Mouse (Mus musculus): ENCODE data around the gene Aplnr. TPM values are rescaled to one million over a fixed set of nuclear protein-coding genes. Genes with fewer than 3 reads are reported as not detected.

Gene Aplnr
- polyA plus RNA-seq (2015; fragmentation: Nextera tagmentation; extraction: Ambion mirVana), result 19.3 and 19.7 TPM in 2 replicates

DNA sequence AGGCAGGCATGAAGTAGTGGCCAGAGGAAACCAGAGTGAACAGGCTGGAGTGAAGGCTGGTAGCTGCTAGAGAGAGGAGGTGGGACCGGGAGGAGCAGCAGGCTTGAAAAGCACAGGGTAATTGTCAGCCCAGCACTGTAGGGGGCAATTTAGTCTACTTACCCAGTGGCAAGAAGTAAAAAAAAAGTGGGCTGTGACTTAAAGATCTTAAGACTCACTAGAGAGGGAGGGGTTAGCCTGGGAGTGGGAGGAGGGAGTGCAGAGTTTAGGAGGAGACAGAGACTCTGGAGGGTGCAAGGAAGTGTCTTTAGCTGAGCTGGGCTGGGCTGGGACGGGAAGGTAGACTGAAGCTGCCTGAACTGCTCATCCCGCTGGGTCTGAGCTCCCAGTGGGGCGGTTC, at the start of gene Aplnr:
Aplnr (plus strand) TSS at position 137 of the 400 bp plus-strand sequence.
- H3K9me3 ChIP-seq, result no peaks in the 10 kb centered on the region
- no peak within 1 kb of the TSS for H3K4me2 ChIP-seq (replicated peaks)
- no peaks in the 10 kb centered on the region for H3K4me1 ChIP-seq
- H3K27me3 ChIP-seq, result no peaks in the 10 kb centered on the region
- no peak within 1 kb of the TSS for H3K4me3 ChIP-seq
- H3K36me3 ChIP-seq, result no peaks in the 10 kb centered on the region
- H3K9ac ChIP-seq (replicated peaks), result no peak within 1 kb of the TSS
- ATAC-seq (replicated peaks), result no peak
- no peak within 1 kb of the TSS for H3K27ac ChIP-seq (replicated peaks)
- WGBS, result 3% methylated on average over 4 of the region's 4 CpGs

- Histone ChIP-seq H3K27ac (replicated peaks) (no peak overlapping the region), H3K27me3 (no peaks in the 10 kb centered on the region), H3K4me2 (replicated peaks) (no peak overlapping the region), H3K4me3 (no peak overlapping the region), H3K36me3 (no peaks in the 10 kb centered on the region), H3K4me1 (peaks cover 5% of the 10 kb centered on the region; the same call in 1 of the 2 replicates), H3K9ac (replicated peaks) (no peak overlapping the region), H3K9me3 (no peaks in the 10 kb centered on the region)
- ATAC-seq (replicated peaks), result peak; percentile 92
- WGBS, result 33% methylated on average over 11 of the region's 11 CpGs
These were observed 47.0 kb upstream of the Aplnr start for GRCm38 (mm10) chr2:85088716-85089646.

GRCm38 (mm10) chr2:85091325-85091724, 44.7 kb upstream of the Aplnr start:
- 92% methylated on average over 4 of the region's 4 CpGs for WGBS
- no peak overlapping the region for H3K4me2 ChIP-seq (replicated peaks)
- H3K9me3 ChIP-seq, result no peaks in the 10 kb centered on the region
- no peaks in the 10 kb centered on the region for H3K27me3 ChIP-seq
- ATAC-seq (replicated peaks), result no peak
- H3K27ac ChIP-seq (replicated peaks), result no peak overlapping the region
- H3K4me3 ChIP-seq, result no peak overlapping the region
- peaks cover 5% of the 10 kb centered on the region; the same call in 1 of the 2 replicates for H3K4me1 ChIP-seq
- no peak overlapping the region for H3K9ac ChIP-seq (replicated peaks)
- H3K36me3 ChIP-seq, result no peaks in the 10 kb centered on the region

DNA sequence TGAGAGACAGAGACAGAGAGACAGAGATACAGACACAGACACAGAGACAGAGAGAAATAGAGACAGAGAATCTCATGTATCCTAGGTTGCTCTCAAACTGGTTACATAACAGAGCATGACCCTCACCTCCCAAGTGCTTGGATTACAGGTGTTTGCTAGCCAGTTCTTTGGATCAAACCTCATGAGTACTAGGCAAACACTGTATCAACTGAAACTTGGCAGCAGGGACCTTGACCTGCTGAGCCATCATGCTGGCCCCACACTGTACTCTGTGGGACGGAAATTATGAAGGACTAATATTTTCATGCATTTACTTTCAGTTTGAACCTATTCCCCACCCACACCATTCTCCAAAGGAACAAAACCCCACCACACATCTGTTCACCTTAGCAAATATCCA, 42.6 kb upstream of the Aplnr start:
- Histone ChIP-seq H3K4me1 (peaks cover 5% of the 10 kb centered on the region; the same call in 1 of the 2 replicates), H3K27me3 (no peaks in the 10 kb centered on the region), H3K4me2 (replicated peaks) (no peak overlapping the region), H3K4me3 (no peak overlapping the region), H3K36me3 (no peaks in the 10 kb centered on the region), H3K9me3 (no peaks in the 10 kb centered on the region), H3K27ac (replicated peaks) (no peak overlapping the region), H3K9ac (replicated peaks) (no peak overlapping the region)
- no peak for ATAC-seq (replicated peaks)
- whole genome bisulfite sequencing, result 97% methylated on average over 1 of the region's 1 CpGs

DNA sequence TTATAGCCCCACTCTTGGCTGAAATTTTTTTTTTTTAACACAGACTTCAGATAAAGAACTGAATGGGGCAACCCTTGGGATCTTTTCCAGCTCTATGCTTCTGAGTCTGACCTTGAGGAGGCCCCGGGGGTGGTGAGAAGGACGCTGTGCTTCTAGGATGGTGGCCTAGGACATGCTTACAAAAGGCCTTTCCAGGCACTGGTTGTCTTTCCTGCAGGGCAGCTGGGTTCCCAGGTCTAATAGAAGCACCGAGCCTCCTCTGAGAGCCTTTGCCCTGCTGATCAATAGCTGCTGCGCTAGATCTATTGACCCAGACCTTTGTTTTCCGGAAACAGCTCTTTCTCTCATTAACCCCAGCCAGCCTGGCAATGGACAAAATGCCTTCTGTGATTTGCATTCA, 40.1 kb upstream of the Aplnr start:
- no peak for ATAC-seq (replicated peaks)
- no peaks in the 10 kb centered on the region for H3K36me3 ChIP-seq
- H3K4me1 ChIP-seq, result no peaks in the 10 kb centered on the region
- H3K4me2 ChIP-seq (replicated peaks), result no peak overlapping the region
- no peak overlapping the region for H3K9ac ChIP-seq (replicated peaks)
- H3K9me3 ChIP-seq, result no peaks in the 10 kb centered on the region
- H3K4me3 ChIP-seq, result no peak overlapping the region
- no peaks in the 10 kb centered on the region for H3K27me3 ChIP-seq
- 19% methylated on average over 5 of the region's 5 CpGs for WGBS
- no peak overlapping the region for H3K27ac ChIP-seq (replicated peaks)

GRCm38 (mm10) chr2:85098014-85098413, 38.0 kb upstream of the Aplnr start:
- ATAC-seq (replicated peaks), result no peak
- no peak overlapping the region for H3K9ac ChIP-seq (replicated peaks)
- H3K27ac ChIP-seq (replicated peaks), result no peak overlapping the region
- H3K36me3 ChIP-seq, result no peaks in the 10 kb centered on the region
- no peak overlapping the region for H3K4me3 ChIP-seq
- H3K9me3 ChIP-seq, result no peaks in the 10 kb centered on the region
- H3K27me3 ChIP-seq, result no peaks in the 10 kb centered on the region
- 82% methylated on average over 2 of the region's 2 CpGs for WGBS
- H3K4me1 ChIP-seq, result no peaks in the 10 kb centered on the region
- no peak overlapping the region for H3K4me2 ChIP-seq (replicated peaks)

DNA sequence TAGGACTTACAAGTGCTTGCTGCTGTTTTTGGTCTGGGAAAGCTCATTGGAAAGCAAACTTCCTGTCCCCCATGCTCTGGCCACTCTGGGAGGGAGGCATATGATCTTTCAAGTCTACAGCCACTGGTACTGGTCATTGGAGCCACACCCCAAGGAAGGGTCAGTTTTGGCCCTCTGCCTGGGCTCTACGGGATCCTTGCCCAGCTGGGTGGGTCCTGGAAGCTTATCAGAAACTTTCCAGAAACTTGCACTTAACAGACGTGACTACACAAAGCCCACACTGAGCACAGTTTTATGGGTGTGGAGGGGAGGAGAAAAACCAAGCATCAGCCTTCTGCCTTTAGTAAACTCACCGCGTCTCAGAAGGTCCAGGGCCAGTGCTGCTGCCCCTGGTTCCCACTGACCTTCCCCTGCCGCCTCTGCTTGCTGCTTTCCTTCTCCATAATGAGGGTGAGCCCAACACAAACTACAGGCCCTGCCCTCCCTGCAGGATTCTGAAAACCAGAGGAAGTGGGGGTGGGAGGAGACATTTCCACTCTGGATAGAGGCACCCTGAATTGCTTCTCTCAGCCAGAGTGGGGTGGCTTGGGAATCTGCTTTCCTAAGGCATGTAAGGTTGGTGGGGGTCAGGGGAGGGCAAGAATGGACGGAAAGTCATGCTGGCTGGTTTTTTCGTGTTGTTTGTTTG, 37.1 kb upstream of the Aplnr start:
- Histone ChIP-seq H3K4me3 (no peak overlapping the region), H3K27ac (replicated peaks) (no peak overlapping the region), H3K4me1 (no peaks in the 10 kb centered on the region), H3K9ac (replicated peaks) (no peak overlapping the region), H3K27me3 (no peaks in the 10 kb centered on the region), H3K36me3 (no peaks in the 10 kb centered on the region), H3K4me2 (replicated peaks) (no peak overlapping the region), H3K9me3 (no peaks in the 10 kb centered on the region)
- no peak for ATAC-seq (replicated peaks)
- 86% methylated on average over 7 of the region's 7 CpGs for WGBS

DNA sequence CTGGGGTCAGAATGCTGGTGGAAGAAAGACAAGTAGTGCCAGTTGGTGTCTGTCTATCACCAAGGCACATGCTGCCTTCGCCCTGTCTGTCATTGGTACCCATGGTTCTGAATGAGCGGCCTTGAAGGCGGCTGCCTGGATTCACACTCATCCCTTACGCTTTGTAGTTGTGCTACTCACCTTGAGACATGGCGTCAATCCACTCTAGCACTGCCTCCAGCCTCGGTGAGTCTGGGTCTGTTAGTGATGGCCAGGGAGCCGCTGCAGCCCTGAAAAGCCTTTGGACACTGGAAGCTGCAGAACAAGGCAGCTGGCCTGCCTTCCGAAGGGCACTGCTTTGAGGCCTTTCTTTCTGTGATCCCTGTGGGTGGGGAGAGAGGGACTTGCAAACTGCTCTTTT, 32.8 kb upstream of the Aplnr start:
- no peak overlapping the region for H3K9ac ChIP-seq (replicated peaks)
- no peaks in the 10 kb centered on the region for H3K9me3 ChIP-seq
- no peaks in the 10 kb centered on the region for H3K27me3 ChIP-seq
- no peaks in the 10 kb centered on the region for H3K36me3 ChIP-seq
- 77% methylated on average over 8 of the region's 8 CpGs for WGBS
- H3K4me3 ChIP-seq, result no peak overlapping the region
- no peak overlapping the region; the same call in 1 of the 2 replicates for H3K27ac ChIP-seq (replicated peaks)
- H3K4me1 ChIP-seq, result no peaks in the 10 kb centered on the region
- no peak for ATAC-seq (replicated peaks)
- no peak overlapping the region for H3K4me2 ChIP-seq (replicated peaks)

DNA sequence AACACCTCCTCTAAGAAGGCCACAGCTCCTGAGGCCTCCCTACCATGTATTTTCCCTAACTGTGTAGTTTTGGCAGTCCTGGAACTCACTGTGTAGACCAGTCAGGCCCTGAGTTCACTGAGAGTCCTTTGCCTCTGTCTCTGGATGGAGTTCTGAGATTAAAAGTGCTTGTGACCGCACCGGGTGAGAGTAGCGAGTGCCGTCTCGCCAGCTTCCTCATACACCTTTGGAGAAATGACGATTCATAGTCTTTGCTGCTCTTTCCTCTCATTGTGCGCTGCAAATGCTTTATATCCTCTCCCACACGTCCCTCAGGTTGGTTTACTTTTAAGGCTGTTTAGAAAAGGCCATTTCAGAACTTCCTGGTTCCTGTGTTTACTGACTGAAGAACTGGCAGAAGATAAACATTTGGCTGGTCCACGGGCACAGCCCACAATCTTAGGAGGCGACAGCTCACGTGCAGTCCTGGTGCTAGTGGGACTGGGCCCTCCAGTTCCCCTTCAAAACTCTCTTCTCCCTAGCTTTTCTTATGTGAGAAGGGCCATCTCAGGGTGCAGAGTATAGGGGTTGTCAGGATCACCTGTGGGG, 30.5 kb upstream of the Aplnr start:
- no peak overlapping the region for H3K4me2 ChIP-seq (replicated peaks)
- ATAC-seq (replicated peaks), result no peak
- H3K4me3 ChIP-seq, result no peak overlapping the region
- no peak overlapping the region for H3K27ac ChIP-seq (replicated peaks)
- no peak overlapping the region for H3K9ac ChIP-seq (replicated peaks)
- H3K9me3 ChIP-seq, result no peaks in the 10 kb centered on the region
- no peaks in the 10 kb centered on the region for H3K4me1 ChIP-seq
- no peaks in the 10 kb centered on the region for H3K36me3 ChIP-seq
- H3K27me3 ChIP-seq, result no peaks in the 10 kb centered on the region
- WGBS, result 88% methylated on average over 11 of the region's 11 CpGs

DNA sequence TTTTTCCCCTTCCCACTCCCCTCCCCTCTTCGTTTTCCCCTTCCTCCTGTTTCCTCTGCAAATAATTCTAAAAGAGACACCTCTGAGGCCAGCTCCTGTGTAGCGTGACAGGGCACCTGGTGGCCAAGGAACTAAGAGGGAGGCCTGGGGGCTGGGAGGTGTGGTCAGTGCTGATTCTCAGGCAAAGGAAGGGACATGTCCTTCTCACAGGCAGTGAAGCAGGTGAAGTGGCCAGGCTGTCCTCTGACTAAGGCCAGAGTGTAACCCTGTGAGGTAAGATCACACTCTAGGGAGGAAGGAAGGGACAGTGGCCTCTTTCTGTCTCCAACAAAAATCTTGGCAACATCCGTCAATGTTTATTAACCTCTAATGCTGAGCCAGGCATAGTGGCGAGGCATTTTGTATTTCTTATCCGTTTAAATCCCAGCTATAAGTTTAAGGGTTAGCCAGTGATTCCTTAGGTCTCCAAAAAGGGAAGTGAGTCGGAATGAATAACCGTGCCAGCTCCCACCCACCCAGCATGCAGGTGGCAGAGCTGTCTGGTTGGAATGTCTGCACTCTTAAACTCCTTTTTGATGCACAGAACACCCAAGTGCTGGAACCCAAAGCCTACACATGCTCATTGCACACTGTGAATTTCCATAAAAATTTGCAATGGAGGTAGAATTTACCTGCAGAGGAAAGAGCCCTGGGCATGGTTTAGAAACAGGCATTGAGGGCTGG, 29.8 kb upstream of the Aplnr start:
- Histone ChIP-seq H3K27me3 (no peaks in the 10 kb centered on the region), H3K9me3 (no peaks in the 10 kb centered on the region), H3K4me3 (no peak overlapping the region), H3K4me2 (replicated peaks) (no peak overlapping the region), H3K9ac (replicated peaks) (no peak overlapping the region), H3K27ac (replicated peaks) (no peak overlapping the region), H3K4me1 (no peaks in the 10 kb centered on the region), H3K36me3 (no peaks in the 10 kb centered on the region)
- 71% methylated on average over 7 of the region's 7 CpGs for WGBS
- ATAC-seq (replicated peaks), result no peak

GRCm38 (mm10) chr2:85106941-85107340, 29.1 kb upstream of the Aplnr start:
- no peaks in the 10 kb centered on the region for H3K9me3 ChIP-seq
- H3K4me2 ChIP-seq (replicated peaks), result no peak overlapping the region
- H3K4me3 ChIP-seq, result no peak overlapping the region
- no peak for ATAC-seq (replicated peaks)
- 55% methylated on average over 4 of the region's 4 CpGs for WGBS
- H3K9ac ChIP-seq (replicated peaks), result no peak overlapping the region
- H3K36me3 ChIP-seq, result no peaks in the 10 kb centered on the region
- H3K27me3 ChIP-seq, result no peaks in the 10 kb centered on the region
- H3K4me1 ChIP-seq, result no peaks in the 10 kb centered on the region
- no peak overlapping the region for H3K27ac ChIP-seq (replicated peaks)

Measured in forebrain, embryonic 15.5 days (tissue).